Mouse (Mus musculus): Measurements from ENCODE around the gene Nagpa. TPM values are rescaled to one million over a fixed set of nuclear protein-coding genes. Genes with fewer than 3 reads are reported as not detected.

The Nagpa gene
- 10 to 100 TPM; 62.3 to 71.2 TPM for total RNA-seq (2023)

DNA sequence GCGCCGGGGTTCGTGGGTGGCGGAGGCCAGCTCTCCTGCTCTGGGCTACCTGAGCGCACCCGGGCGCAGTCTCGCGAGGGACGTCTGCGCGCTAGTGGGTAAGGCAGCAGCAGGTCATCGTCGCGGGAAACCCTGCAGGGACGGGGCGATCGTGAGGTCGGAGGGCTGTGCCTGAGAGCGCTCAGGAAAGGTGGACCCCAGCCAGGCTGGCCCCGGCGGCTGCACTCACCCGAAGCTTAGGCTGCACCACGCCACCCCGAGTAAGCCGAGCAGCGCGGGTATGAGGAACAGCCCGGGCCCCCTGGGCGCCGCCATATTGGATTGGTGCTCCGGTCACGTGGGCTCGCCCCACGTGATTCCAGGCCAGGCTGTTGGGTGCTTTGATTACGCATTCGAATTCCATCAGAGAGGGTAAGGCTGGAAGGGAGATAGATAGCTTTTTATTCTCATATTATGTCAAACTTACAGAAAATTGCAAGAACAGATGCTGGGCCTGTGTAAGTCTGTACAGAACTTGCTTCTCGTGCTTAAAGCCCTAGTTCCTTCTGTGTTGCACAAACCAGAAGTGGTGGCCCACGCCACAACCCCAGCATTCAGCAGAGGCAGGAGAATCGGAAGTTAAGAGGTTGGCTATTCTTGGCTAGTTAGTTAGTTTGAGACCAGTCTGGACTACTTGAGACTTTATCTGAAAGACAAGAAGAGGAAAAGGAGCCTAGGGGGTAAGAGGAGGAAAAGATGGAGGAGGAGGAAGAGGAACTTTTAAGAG, at the start of gene Nagpa:
Nagpa (minus strand) TSS at position 345 of the 766 bp plus-strand sequence.

DNA sequence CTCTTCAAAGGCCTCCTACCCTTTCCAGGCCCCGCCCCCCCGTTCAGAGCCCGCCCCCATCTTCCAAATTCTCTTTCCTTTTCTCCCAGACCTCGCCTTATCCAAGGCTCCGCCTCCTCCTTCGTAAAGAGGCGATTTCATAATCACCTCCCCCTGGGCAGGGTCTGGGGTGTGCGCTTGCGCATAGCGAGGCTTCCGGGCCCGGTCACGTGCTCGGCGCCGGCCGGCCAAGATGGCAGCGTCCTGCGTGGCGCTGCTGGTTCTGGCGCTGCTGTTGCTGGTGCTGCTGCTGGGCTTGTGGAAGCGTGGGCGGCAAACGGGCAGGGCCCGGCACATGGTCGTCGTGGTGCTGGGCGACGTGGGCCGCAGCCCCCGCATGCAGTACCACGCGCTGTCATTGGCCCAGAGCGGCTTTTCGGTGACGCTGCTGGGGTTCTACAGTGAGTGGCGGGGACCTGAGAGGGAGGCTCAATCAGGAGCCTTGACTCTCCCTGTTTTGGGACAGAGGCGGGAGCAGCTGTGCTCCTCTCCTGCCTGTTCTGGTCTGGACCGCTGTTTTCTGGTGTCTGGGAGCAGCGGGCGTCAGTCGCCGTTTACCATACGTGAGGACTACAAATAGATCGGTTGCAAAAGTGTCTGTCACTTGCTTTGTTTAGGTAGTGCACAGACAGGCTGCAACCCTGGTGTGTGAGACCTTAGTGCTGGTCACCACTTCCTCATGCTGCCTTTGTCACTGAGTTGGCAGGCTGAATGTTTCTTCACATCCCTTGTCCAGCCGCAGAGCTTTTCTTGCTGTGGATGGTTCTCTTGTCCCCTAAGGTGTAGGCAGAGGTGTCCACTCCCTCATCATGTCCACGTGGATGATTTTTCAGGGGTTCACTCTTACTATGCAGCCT, 29.9 kb upstream of the Nagpa start, which contains the start of gene Alg1:
Alg1 (plus strand) TSS at position 204 of the 896 bp plus-strand sequence.

DNA sequence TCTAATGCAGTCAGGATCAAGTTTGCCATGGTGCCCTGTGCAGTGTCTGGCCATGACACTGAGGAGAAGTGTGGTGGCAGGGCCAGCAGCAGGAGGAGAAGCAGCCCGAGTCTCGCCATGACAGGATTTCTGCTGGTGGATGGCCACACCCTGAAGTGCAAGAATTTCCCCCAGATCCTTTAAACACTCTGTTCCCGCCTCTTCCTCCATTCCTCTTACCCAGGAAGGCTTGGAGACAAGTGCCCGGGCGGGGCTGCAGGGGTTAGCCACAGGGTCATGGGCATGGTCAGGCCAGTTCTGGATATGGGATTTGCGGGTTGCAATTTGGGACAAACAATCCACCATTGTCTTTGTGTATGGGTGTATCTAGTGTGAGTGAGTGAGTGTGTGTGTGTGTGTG, 18.3 kb upstream of the Nagpa start, which contains the start of gene AU021092:
AU021092 (minus strand) TSS at position 160 of the 400 bp plus-strand sequence.

DNA sequence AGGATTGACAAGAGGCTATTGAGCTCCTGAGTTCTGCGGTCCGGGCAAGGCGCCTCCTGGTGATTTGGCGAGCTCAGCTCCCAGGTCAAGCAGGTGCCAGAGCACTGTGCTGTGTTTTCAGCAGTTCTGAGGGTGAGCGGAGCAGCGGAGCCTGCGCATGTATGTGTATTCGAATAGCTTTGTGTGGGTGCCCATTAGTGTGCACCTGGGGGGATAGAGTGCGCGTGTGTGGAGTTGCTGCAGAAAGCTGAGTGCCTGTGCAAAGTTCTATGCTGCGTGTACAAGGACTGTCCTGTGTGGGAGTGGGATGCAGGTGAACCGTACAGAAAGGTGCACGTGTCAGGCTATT, 56.8 kb downstream of the Nagpa start, which contains the start of gene Sec14l5:
Sec14l5 (plus strand) TSS at position 73 of the 349 bp plus-strand sequence.

Other genes with a start within 250 kb of the Nagpa start
- gene Anks3, start 239.8 kb downstream of the Nagpa start, total RNA-seq (2023), result 10 to 100 TPM; 32.1 to 42.8 TPM
- gene Sept12, start 206.2 kb downstream of the Nagpa start, total RNA-seq (2023), result not detected
- gene Smim22, start 196.7 kb downstream of the Nagpa start, total RNA-seq (2023), result not detected
- gene Rogdi, start 190.5 kb downstream of the Nagpa start, total RNA-seq (2023), result 10 to 100 TPM; 85.5 to 87.1 TPM
- 100 to 1,000 TPM; 117 to 122 TPM for gene Glyr1, start 154.1 kb downstream of the Nagpa start, total RNA-seq (2023)
- 10 to 100 TPM; 72.0 to 76.6 TPM for gene Ubn1, start 154.0 kb downstream of the Nagpa start, total RNA-seq (2023)
- under 1 TPM; 0.13 to 0.27 TPM for gene Ppl, start 71.6 kb downstream of the Nagpa start, total RNA-seq (2023)
- not detected for gene Sec14l5, start 56.9 kb downstream of the Nagpa start, total RNA-seq (2023)
- gene AU021092, start 18.3 kb upstream of the Nagpa start, total RNA-seq (2023), result not detected
- 10 to 100 TPM; 29.4 to 32.8 TPM for gene Alg1, start 29.6 kb upstream of the Nagpa start, total RNA-seq (2023)
- 10 to 100 TPM; 10.8 to 13.7 TPM for gene Eef2kmt, start 52.0 kb upstream of the Nagpa start, total RNA-seq (2023)